Mouse (Mus musculus) megakaryocyte-erythroid progenitor cell, adult 5 weeks (primary cell): ENCODE data around the gene Prss56. TPM values are rescaled to one million over a fixed set of nuclear protein-coding genes. Genes with fewer than 3 reads are reported as not detected.

ENCODE experiments used
- polyA plus RNA-seq: library from polyadenylated mRNA; stranded (reverse); fragments of >175 nt; gene quantifications from 2 replicates; pipeline ENCODE4 v1.2.3, GENCODE M21; 2012

The Prss56 gene
- 0.07 TPM in 1 of 2 replicates, not detected in the other for polyA plus RNA-seq

GRCm38 (mm10) chr1:87183013-87183412 lies at the start of gene Prss56:
Prss56 (plus strand) TSS chr1:87183313.

GRCm38 (mm10) chr1:87156199-87156587 lies 26.9 kb upstream of the Prss56 start, which contains the start of gene Ecel1:
Ecel1 (minus strand) TSS chr1:87156521.

GRCm38 (mm10) chr1:87190429-87190828 lies 7.3 kb downstream of the Prss56 start, which contains the start of gene Chrnd:
Chrnd (plus strand) TSS chr1:87190607.

GRCm38 (mm10) chr1:87204465-87204864 lies 21.4 kb downstream of the Prss56 start, which contains the start of gene Chrng:
Chrng (plus strand) TSS chr1:87204657.

GRCm38 (mm10) chr1:87213735-87214704 lies 30.9 kb downstream of the Prss56 start, which contains the start of gene Eif4e2:
Eif4e2 (plus strand) TSS chr1:87213914.

Other genes starting within 250 kb of the Prss56 start
- not detected in 2 replicates for gene Alppl2, start 93.4 kb upstream of the Prss56 start, polyA plus RNA-seq
- not detected in 2 replicates for gene Alpi, start 81.7 kb upstream of the Prss56 start, polyA plus RNA-seq
- gene Akp3, start 58.3 kb upstream of the Prss56 start, polyA plus RNA-seq, result not detected in 2 replicates
- not detected in 2 replicates for gene Ecel1, start 26.8 kb upstream of the Prss56 start, polyA plus RNA-seq
- gene Chrnd, start 7.3 kb downstream of the Prss56 start, polyA plus RNA-seq, result not detected in 2 replicates
- gene Chrng, start 21.3 kb downstream of the Prss56 start, polyA plus RNA-seq, result not detected in 2 replicates
- 22.9 and 23.9 TPM in 2 replicates for gene Eif4e2, start 30.6 kb downstream of the Prss56 start, polyA plus RNA-seq
- 0.14 and 0.20 TPM in 2 replicates for gene Efhd1, start 81.0 kb downstream of the Prss56 start, polyA plus RNA-seq
- gene Gigyf2, start 143.7 kb downstream of the Prss56 start, polyA plus RNA-seq, result 11.8 and 20.6 TPM in 2 replicates
- not detected in 2 replicates for gene Kcnj13, start 211.4 kb downstream of the Prss56 start, polyA plus RNA-seq